Mouse (Mus musculus): ENCODE measurements at regions not wholly inside any gene's neighbourhood (a gene's known extent, or its start where the extent isn't known, plus 50 kb on each side); places are given as distances from the start of the nearest gene placed in this dataset.

DNA sequence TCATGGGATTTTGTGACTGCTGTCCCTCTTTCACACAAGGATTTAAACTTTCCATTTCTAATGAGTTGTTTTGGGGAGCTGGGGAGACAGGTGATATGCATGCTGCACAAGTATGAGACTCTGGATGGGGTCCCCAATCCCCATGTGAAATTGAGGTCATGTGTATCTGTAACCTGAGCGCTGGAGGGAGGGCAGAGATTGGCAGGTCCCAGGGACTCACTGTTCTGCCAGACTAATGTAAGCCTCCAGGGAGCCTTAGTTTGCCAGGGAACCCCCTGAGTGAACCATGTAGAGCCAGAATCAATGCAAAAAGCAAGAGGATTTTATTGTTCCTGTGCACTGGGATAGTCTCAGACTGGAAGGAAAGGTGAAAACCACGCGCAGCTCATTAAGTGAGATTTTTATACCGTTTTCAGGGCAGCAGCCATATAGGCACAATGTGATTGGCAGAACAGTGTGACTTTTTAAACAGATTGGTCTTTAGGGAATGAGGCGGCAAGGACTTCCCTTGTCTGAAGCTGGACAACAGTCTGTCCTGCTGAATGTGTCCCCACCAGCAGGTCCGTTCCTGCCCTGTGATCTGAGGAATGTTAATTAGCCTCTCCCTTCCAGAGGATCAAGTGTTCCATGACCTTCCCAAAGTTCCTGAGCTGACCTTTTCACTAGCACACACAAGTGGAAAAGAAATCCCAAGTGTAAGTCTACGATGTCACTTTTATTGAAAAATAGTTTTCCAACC is 59.9 kb upstream of the Oxgr1 start:
- DNase-seq: peak in 1 of 2 experiments; percentile 12

DNA sequence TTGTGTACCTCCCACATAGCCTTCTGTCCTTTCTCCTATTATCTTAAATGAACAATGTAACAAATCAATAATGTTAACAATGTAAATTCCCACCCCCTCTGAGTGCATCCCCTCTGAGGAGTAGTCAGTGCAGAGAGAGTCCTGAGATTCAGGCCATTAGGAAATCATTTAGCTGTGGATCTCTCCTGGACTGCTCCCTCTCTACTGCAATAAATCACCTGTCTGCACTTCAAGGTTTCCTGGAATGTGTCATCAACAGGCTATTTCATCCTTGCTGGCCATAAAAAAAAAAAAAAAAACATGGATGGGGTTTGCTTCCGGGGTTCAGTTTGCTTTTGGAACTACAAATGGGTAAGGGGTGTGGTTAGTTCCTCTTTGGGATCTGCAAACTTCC is 60.5 kb upstream of the Oxgr1 start:
- no peak for DNase-seq

DNA sequence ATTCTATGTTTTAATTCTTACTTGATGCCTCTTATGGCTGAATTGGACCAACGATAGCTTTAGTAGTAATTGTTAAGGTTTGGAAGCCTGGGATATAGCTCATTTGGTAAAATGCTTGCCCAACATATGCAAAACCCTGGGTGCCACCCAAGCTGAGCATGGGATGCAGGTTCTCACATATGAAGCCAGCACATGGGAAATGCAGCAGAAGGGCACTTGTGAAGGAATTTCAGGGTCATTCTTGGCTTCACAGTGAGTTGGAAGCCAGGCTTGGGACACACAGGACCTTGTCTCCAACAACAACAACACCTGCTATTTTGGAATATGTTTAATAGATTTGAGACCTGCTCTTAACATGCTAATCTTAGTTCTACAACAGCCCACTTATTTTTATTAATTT is 67.6 kb upstream of the Oxgr1 start:
- no peak for DNase-seq

DNA sequence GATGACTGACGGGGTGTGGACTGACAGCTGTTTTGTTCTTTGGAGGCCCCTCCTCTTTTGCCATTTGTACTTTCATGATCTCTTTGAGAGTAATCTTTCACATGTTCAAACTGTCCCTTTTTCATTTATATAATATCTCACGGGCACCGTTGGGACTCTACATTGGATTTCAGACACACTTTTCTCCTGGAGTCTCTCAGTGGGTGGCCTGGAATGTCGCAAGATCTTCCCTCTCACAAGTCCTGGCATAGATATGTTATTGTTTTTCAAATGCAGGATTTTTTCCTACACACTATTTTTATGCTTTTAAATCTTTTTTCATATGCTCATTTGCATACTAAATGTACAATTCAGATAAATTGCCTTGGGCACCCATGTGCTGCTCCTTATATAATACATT is 71.1 kb upstream of the Oxgr1 start:
- no peak for DNase-seq

DNA sequence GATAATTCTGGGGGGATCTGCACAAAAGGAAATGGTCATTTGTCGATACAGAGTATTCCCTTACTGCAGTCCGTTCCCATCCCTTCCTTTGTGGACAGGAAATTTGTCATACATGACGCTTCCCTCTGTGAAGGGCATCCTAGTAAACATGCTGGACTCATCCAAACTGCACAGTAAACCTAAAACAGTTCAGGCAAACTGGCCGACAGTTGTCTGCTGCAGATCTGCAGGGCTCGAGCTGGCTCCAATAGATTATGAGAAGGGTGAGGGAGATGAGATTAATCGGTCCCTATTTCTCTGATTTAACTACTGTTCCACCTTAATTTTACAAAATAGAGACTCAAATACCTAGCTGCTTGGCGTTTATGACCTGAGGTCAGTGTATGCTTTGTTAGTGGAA is 76.3 kb upstream of the Oxgr1 start:
- no peak for DNase-seq

DNA sequence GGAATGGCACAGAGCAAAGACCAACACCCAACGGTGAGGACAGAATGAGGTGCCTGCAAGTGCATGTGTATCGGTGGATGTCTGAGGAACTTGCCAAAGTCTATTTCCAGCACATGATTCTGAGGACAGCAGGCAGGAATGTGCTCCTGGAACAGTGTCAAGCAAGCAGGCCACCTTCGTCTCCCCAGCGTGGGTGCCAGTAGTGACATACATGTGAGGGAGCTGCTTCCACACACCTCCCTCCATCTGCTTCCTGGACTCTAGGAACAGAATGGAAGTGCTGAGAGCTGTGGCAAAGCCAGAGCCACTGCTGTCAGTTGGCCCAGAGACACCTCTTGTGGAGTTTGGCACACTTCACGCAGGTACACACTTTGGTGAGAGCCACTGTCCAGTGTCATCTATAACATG is 76.9 kb upstream of the Oxgr1 start:
- DNase-seq: no peak

DNA sequence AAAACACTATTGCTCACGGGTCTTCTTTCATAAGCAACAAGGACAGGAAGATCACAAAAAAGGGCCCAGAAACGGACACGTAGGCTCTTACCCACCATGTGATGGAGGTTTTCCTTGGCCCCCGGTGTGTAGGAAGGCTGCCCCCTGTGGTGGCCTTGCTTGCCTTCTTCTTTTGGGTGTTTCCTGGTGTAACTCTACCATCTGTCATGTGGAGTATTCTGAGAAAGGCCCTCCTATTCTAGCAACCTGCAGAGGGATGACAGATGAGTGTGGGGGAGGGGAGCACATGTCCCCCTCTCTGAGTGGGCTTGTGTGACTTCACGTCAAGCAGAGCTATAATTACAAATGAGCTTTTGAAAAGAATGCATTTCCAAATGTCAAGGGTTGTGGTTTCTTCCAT is 77.3 kb upstream of the Oxgr1 start:
- DNase-seq: no peak

DNA sequence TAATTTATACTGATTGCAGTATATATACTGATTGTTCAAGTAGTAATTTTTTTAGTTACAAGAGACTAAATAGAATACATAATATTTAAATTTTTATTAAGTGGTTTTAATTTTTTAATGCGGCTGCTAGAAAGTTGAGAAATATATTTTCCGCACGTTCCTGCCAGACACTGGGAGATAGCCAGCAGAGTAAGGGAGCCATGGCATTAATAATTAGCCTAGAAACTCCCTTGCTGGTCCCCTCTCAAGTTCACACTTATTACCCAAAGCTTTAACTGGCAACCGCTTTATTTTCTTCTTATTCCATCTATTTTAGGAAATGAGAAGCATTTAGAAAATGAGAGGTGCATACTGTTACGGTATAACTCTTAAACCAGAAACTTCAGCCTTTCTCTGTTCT is 78.0 kb upstream of the Oxgr1 start:
- DNase-seq: no peak

DNA sequence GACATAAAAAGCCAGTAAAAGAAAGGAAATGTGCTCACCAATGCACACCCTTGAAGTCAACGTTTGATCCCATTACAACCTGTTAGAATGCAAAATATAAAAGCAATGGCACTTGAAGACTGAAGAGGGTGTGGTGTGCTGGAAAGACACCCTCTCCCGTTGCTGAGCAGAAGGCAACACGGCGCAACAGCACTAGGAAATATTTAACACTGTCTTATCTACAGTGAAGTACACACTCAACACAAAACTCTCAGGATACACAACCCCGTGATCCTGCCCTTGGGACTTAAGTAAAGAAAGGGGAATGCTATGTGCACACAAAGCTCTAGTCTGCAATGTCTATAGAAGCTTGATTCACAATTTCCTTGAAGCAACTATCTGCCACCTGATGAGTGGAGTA is 83.1 kb upstream of the Oxgr1 start:
- no peak for DNase-seq

DNA sequence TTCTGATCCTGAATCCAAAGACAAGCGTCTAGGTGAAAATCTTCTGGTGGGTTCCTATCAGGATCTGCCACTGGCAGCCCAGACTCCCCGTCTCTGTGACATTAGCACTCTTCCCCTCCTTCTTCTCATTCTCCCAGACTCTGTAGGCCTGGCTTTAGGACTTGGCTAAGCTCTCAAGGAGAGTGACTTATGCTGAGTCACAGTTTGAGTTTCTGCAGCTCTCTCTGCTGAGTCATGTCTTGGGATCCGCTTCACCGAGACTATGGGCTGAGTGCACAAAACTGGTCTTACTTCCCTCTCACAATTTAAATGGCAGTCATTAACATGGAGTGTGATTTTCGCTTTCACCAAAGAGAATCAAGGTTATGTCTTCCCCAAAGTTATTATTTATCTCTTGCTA is 85.2 kb upstream of the Oxgr1 start:
- DNase-seq: no peak

DNA sequence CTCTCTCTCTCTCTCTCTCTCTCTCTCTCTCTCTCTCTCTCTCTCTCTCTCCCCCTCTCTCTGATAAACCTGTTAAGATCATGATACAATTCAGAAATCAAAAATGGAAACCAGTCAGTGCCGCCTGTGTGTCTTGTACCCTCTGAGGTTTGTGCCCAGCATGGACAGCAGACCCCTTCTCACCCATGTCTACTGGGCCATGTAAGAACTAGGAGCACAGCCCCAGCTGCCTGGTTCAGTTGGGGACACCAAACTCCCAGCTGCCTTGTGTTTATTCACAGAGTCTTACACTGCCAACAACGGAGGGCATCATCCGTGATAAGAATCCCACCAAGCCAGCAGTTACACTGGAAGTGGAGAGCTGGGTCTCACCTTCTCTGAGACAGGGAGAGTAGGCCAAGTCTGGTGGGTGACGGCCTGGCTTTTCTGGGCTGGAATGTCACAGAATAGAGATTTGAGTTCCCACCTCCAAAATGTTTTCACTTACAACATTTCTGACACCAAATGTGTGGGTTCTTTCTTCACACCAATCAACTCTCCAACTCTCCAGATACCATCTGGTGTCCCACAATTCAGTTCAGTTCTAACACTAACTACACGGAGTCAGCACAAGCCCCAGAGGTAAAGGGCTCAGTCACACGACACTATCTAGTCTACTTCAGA is 92.2 kb upstream of the Oxgr1 start:
- DNase-seq: no peak

DNA sequence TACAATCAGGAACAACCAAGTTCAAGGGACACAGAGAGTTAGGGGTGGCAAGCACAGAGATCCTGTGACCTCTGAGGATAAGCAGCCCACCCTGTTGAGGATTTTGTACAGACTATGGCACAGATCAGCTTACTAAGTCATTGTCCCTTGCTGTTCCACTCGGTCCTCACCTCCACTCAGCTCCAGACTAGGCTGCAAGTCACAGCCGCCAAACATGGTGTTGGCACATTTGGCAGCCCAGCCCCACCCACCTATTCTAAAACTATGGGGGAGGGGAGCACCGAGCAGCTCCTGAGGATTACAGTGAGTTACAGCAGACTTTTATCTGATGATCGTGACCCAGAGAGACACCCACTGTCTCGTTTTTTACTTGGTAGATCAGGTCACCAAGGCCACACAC is 93.0 kb upstream of the Oxgr1 start:
- no peak for DNase-seq

DNA sequence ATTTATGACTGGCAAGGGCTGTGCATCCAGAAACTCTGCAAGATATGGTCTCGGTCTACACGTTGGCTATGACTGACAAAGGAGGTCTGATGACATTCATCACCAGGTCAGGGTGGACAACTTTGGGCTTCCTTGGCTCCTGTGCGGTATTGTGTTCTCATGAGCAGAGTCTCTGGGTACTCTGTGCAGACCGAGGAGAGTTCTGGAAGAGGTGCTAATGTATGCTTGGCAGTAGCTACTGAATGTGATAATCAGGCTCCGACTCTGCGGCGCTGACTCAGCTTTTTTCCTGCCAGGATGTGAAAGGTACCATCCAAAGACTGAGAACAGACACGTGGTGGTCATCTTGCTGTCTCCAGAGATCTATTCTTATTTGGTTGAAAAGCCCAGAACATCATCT is 94.5 kb upstream of the Oxgr1 start:
- no peak for DNase-seq

DNA sequence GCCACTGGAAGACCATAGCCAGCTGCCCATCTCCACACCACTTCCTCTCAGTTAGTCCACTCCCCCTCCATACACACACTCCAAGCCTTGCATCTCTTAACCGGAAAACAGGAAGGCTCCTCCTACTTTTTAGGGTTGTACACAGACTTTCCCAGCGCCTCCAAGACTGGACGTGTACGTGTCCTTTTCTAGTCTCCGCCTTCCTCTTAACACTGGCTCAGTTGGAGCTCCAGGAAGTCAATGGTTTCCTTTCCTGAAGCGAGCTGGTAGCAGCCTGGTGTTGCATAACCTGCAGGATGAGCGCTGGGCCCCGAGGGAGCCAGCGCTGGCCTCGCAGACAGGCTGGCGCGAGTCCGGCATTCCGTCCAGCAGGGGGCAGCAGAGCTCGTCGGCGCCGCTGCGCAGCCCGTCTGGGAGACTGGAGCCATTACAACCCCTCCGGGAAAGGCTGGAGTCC is 95.5 kb upstream of the Oxgr1 start:
- DNase-seq: peak; percentile 90 to 97

DNA sequence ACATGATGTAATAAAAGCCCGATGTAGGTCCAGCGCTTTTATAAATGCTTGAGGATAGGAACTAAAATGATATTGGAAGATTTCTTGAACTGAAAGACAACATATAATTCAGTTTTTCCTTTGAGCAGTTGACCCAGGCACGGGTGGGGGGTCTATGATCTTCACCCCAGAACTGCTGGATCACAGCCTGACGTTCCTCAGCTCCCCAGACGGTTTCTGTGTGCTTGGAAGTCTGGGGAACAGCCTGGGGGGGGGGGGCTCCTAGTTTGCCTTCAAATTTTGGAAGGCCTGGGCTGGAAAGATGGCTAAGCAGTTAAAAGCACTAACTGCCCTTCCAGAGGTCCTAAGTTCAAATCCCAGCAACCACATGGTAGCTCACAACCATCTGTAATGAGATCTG is 96.3 kb upstream of the Oxgr1 start:
- DNase-seq: no peak

DNA sequence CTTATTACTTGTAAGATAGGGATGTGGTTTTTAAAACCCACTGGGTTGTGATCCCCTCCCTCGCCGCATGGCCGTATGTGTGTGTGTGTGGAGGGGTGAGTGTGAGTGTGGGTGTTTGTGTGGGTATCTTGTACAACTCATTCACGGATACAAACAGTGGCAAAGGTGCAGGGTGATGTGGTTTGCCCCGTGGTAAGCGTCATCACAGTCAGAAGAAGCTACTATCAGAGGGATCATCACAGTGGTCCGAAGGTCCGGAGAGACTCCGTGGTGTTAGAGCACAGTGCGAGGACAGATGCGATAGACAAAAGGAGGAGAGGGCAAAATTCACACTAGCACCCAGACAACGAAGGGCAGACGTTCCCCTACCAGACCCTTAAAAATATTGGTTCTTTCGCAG is 97.0 kb upstream of the Oxgr1 start:
- no peak for DNase-seq

DNA sequence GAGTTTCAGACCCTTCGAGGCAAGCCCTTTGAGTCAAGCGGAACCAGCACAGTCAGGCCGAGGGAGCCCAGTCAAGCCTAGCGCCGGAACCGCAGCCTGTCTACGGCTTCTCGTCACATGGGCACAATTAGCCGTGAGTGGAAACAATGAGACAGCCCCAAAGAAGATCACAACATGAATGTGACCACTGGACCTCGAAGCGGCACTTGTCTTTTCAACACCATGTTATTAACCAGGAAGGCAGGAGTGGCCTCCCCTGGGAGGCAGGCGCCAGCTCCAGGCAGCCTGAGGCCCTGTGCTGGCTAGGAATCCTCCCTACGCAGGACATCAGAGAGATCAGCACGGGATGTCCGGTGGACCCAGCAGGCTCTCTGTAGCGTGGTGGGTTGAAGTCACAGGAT is 97.4 kb upstream of the Oxgr1 start:
- no peak for DNase-seq

DNA sequence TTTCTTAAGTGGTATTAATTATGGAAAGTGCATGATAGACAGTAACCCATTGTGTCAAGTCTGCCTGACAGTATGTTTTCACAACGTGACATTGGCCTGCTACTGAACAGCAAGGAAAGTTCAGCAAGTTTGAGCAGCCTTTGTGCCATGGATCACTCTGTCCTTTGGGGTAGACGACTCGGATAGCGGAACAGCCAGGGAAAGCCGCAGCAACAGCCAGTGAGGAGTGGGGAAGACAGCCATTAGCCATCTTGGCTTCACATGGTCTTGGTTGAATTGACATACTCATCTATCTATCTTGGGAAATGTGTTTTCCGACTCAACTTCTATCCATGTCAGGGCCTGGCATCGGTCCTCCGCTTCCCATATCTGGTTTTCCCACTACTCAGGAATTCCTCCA is 98.0 kb upstream of the Oxgr1 start:
- no peak for DNase-seq

DNA sequence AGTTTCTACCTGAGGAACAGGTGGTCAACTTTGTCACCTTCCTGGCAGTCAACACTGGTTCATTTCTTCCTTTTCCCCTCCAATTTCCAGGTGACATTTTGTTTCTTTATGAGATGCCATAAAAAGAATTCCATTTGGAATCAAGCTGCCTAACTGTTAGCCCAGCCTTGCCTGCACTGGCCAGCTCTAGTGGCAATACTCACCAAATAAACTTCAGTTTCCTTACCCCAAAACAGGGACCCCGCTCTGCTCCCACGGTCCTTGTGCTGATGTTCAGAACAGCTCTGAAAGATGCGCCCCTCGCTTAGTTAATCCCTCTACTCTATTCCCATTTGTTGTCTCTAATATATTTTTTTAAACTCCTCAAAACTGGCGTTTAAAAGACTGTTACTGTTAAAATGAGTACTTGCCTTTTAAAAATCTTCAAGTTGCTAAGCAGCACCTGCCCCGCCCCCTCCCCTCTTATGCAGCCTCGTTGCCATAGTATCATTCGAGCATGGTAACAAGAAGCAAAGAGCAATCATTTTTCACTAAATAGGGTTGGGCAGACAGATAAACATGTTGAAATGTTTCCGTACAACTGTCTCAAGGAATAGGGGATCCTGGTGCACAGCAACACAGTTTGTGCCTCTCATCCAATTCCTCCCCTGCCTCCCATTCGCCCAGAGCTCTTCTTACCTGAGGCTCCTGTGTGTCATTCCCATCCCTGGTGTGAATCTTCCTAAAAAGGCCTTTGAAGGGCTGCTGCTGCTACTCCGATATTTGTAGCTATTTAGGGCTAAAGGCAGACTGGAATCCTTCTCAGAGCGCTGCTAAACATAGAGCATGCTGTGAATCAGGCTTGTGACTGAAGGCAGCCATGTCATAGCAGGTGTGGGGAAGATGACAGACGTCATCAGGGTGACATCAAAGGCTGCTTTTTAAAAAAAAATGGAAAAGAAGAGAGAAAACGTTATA is 98.8 kb upstream of the Oxgr1 start:
- DNase-seq: no peak

DNA sequence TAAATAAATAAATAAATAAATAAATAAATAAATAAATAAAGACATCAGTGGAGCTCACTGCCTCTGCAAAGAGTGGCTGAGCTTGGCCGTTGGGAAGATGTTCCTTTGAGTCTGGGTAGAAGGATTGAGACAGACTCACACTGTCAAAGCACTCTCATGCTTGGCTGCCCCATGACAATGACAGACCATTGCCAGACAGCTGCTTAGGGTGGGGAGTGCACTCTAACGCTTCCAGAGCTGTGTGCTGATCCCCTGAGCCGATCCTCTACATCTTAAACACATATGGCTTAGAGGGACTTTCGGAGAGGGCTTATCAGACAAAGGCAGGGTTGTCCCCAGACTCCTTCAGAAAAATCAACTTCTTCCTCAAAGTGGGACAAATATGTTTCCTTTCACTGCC is 100.0 kb upstream of the Oxgr1 start:
- DNase-seq: no peak

DNA sequence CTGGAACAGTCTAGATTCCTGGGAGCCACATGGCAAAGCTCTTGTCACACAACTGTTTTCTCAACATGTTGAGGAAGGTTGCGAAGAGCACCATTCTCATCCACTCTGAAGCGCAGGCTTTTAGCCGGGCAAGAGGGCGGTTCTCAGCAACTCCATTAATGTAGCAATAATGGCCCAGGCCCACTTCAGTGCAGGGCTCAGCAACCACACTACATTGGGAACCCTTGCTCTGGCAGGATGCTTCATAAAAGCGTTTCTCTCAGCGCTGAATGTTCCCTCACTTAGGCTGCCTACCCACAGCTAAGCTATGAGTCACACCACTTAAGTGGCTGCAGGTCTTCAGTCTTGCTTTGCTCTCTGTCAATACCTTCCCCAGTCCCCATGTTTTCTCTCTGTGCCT is 102.2 kb upstream of the Oxgr1 start:
- DNase-seq: no peak

DNA sequence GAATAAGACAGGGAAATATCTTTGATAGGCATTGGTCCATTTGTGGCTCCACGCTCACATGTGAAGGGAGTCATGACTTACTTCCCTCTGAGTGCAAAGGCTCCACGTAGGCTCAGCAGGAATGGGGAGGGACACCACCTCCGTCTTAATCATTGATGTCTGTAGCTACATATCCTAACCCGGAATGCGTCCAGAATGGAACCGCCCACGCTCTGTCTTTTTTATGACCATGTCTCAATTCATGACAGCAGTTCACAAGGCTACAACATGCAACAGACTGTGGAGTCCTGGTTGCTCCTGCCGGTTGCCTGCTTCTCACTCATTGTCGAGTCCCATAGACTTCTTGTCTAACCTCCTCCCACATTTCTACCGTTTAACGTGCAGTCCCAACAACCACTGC is 104.1 kb upstream of the Oxgr1 start:
- no peak for DNase-seq

DNA sequence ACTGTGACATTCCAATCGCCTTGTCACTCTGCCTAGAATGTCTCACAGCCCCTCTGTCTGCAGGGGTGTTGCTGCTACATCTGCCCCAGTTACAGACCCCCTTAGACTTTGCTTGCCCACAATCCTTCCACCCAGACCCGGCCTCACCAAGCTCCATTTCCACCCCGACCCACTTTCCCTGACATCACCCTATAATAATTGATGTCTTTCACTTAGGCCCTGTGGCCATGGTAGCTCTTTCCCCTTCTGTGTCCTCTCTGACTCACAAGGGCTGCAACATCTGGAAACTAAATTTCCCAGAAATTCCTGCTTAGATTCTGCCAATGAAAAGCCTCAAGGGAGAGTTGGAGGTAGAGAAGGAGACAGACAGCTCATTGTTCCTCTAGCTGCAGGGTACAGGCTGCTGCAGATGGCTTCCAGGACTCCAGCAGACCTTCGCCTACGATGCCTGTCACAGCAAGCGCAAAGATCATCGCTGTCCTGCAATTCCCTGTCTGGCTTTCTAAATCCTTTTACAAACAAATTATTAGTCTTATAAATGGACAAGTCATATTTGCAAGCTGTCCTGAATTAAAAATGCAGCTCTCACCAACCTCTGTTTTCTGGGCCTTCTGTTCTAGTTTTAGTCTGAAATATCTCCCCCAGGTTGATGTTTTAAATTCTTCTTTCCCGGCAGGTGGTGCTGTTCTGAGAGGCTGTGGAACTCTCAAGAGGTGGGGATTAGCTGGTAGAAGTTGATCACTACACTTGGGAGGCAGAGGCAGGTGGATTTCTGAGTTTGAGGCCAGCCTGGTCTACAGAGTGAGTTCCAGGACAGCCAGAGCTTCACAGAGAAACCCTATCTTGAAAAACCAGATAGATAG is 104.9 kb upstream of the Oxgr1 start:
- DNase-seq: no peak

All from kidney, postnatal 36 days (tissue).